Mouse (Mus musculus) cerebellum, adult 2 months (tissue): ENCODE results near the gene Gp9. TPM values are rescaled to one million over a fixed set of nuclear protein-coding genes. Genes with fewer than 3 reads are reported as not detected.

Experiments used
- DNase-seq, 2 experiments: peaks; one replicate each; pipeline ENCODE4 v3.0.0; 2021
- H3K27ac ChIP-seq: fragments of 200-500 bp; 2 replicates; pipeline ENCODE4 v1.5.1; 2012; ENCODE audit warnings: low read length, control low read depth, inconsistent platforms; ENCODE audit not compliant: insufficient read depth
- H3K27me3 ChIP-seq: fragments of 200-500 bp; 2 replicates; pipeline ENCODE4 v1.6.1; 2012; ENCODE audit warnings: inconsistent platforms, mild to moderate bottlenecking, low read length, moderate library complexity; ENCODE audit not compliant: control insufficient read depth, insufficient read depth
- H3K4me1 ChIP-seq: fragments of 200-500 bp; 2 replicates; pipeline ENCODE4 v1.6.1; 2011; ENCODE audit warnings: low read length; ENCODE audit not compliant: control insufficient read depth, insufficient read depth
- H3K4me3 ChIP-seq: fragments of 200-500 bp; replicated peaks from 2 replicates; pipeline ENCODE3; 2011; ENCODE audit warnings: mild to moderate bottlenecking, low read depth, low read length, control low read depth; ENCODE audit not compliant: insufficient read depth
- CTCF ChIP-seq: fragments of 200-500 bp; IDR thresholded peaks from 2 replicates; pipeline ENCODE4 v1.5.1; 2011; ENCODE audit warnings: low read depth, mild to moderate bottlenecking, control low read depth, low read length, moderate library complexity, borderline replicate concordance; ENCODE audit not compliant: insufficient read depth
- POLR2A ChIP-seq: fragments of 200-500 bp; IDR thresholded peaks from 2 replicates; pipeline ENCODE4 v1.6.1; 2011; ENCODE audit warnings: low read length, control low read depth, borderline replicate concordance; ENCODE audit not compliant: insufficient read depth
- WGBS: fragments of 180-500 bp; shearing (Covaris S2); methylation state at CpG from one replicate; pipeline ENCODE4 v1.1.7; 2018; 5-methylcytosine and 5-hydroxymethylcytosine counted together
- polyA plus RNA-seq: library from polyadenylated mRNA; depleted of rRNA; stranded (reverse); fragments of >200 nt; gene quantifications from 2 replicates; pipeline ENCODE4 v1.2.3, GENCODE M21; 2012

Gp9 gene
- polyA plus RNA-seq, 1 experiment = 0.49 TPM

- Histone ChIP-seq H3K27ac (no peak overlapping the region), H3K4me1 (no peaks in the 10 kb centered on the region), H3K4me3 (no peak overlapping the region), H3K27me3 (no peaks in the 10 kb centered on the region)
- no peak for DNase-seq
- TF ChIP-seq CTCF = no peak
- no peak for TF ChIP-seq POLR2A
- WGBS = 80% methylated on average over 5 of the region's 5 CpGs
Observed at GRCm38 (mm10) chr6:87743281-87743680, 34.6 kb upstream of the Gp9 start.

GRCm38 (mm10) chr6:87744632-87745031 lies 33.2 kb upstream of the Gp9 start:
- no peak overlapping the region for H3K4me3 ChIP-seq
- TF ChIP-seq POLR2A (no peak), CTCF (no peak)
- no peak overlapping the region for H3K27ac ChIP-seq
- H3K4me1 ChIP-seq = no peaks in the 10 kb centered on the region
- H3K27me3 ChIP-seq = no peaks in the 10 kb centered on the region
- 92% methylated on average over 3 of the region's 3 CpGs for WGBS
- DNase-seq = no peak

- 19% methylated on average over 1 of the region's 1 CpGs for WGBS
- Histone ChIP-seq H3K27ac (no peak overlapping the region), H3K27me3 (no peaks in the 10 kb centered on the region), H3K4me1 (no peaks in the 10 kb centered on the region), H3K4me3 (no peak overlapping the region)
- DNase-seq = no peak
- TF ChIP-seq CTCF (no peak), POLR2A (no peak)
Observed at GRCm38 (mm10) chr6:87745301-87745700, 32.6 kb upstream of the Gp9 start.

- DNase-seq = no peak
- no peak overlapping the region for H3K27ac ChIP-seq
- H3K4me1 ChIP-seq = no peaks in the 10 kb centered on the region
- H3K4me3 ChIP-seq = no peak overlapping the region
- WGBS = 39% methylated on average over 3 of the region's 3 CpGs
- TF ChIP-seq POLR2A = no peak
- TF ChIP-seq CTCF = no peak
- no peaks in the 10 kb centered on the region for H3K27me3 ChIP-seq
Observed at GRCm38 (mm10) chr6:87746059-87746458, 31.8 kb upstream of the Gp9 start.

- 71% methylated on average over 2 of the region's 2 CpGs for WGBS
- Histone ChIP-seq H3K27me3 (no peaks in the 10 kb centered on the region), H3K4me1 (no peaks in the 10 kb centered on the region), H3K27ac (no peak overlapping the region), H3K4me3 (no peak overlapping the region)
- no peak for DNase-seq
- no peak for TF ChIP-seq CTCF
- no peak for TF ChIP-seq POLR2A
Observed at GRCm38 (mm10) chr6:87746849-87747248, 31.0 kb upstream of the Gp9 start.

- no peaks in the 10 kb centered on the region for H3K27me3 ChIP-seq
- H3K4me1 ChIP-seq = no peaks in the 10 kb centered on the region
- no peak overlapping the region for H3K4me3 ChIP-seq
- TF ChIP-seq CTCF (no peak), POLR2A (no peak)
- WGBS = 89% methylated on average over 2 of the region's 2 CpGs
- no peak for DNase-seq
- no peak overlapping the region for H3K27ac ChIP-seq
Observed at GRCm38 (mm10) chr6:87748078-87748477, 29.8 kb upstream of the Gp9 start.

- DNase-seq = no peak
- Histone ChIP-seq H3K4me1 (no peaks in the 10 kb centered on the region), H3K4me3 (no peak overlapping the region), H3K27me3 (no peaks in the 10 kb centered on the region), H3K27ac (no peak overlapping the region)
- 95% methylated on average over 6 of the region's 6 CpGs for WGBS
- TF ChIP-seq CTCF (no peak), POLR2A (no peak)
Observed at GRCm38 (mm10) chr6:87748531-87748930, 29.3 kb upstream of the Gp9 start.

GRCm38 (mm10) chr6:87750184-87750910 lies 27.5 kb upstream of the Gp9 start:
- DNase-seq = no peak
- Histone ChIP-seq H3K27me3 (no peaks in the 10 kb centered on the region), H3K4me1 (no peaks in the 10 kb centered on the region), H3K27ac (no peak overlapping the region), H3K4me3 (no peak overlapping the region)
- WGBS = 82% methylated on average over 8 of the region's 8 CpGs
- TF ChIP-seq CTCF = no peak
- TF ChIP-seq POLR2A = no peak

- TF ChIP-seq POLR2A (no peak), CTCF (no peak)
- DNase-seq = no peak
- Histone ChIP-seq H3K4me1 (no peaks in the 10 kb centered on the region), H3K4me3 (no peak overlapping the region), H3K27me3 (no peaks in the 10 kb centered on the region), H3K27ac (no peak overlapping the region)
- 91% methylated on average over 6 of the region's 6 CpGs for WGBS
Observed at GRCm38 (mm10) chr6:87751574-87751973, 26.3 kb upstream of the Gp9 start.
